Mouse (Mus musculus) spleen, postnatal 14 days (tissue): ENCODE results near the gene Dnajc13.

ENCODE experiments used
- DNase-seq, 2 experiments: peaks; one replicate each; pipeline ENCODE4 v3.0.0; 2021 to 2022; ENCODE audit warnings: low spot score in 2 of 2

The Dnajc13 gene

GRCm38 (mm10) chr9:104123101-104123500, 139.6 kb downstream of the Dnajc13 start:
- no peak for DNase-seq

- DNase-seq = no peak
Observed at GRCm38 (mm10) chr9:104109151-104109550, 153.6 kb downstream of the Dnajc13 start.

- no peak for DNase-seq
Observed at GRCm38 (mm10) chr9:104108571-104109143, 154.1 kb downstream of the Dnajc13 start.

DNA sequence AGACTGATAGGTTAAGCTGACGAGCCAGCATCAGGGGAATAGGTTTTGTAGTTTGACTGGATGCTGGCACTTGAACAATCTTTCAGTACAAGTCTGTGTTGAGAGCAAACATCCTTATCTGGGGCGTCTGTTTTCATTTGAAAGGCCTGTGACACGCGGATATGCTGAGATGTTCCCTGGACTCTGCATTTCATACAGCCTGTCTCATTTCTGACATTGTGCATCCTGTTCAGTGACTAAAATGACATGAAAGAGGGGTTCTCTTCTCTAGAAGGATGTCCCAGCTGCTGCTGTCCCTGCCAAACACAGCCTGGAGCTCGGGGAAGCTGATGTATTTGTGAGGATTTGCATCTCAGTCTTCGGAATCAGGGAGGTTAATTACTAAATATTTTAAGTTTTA, 155.2 kb downstream of the Dnajc13 start:
- DNase-seq = no peak

GRCm38 (mm10) chr9:104106930-104107329, 155.8 kb downstream of the Dnajc13 start:
- DNase-seq = no peak

- no peak for DNase-seq
Observed at GRCm38 (mm10) chr9:104104986-104105385, 157.7 kb downstream of the Dnajc13 start.

- no peak for DNase-seq
Observed at GRCm38 (mm10) chr9:104102901-104103300, 159.8 kb downstream of the Dnajc13 start.

DNA sequence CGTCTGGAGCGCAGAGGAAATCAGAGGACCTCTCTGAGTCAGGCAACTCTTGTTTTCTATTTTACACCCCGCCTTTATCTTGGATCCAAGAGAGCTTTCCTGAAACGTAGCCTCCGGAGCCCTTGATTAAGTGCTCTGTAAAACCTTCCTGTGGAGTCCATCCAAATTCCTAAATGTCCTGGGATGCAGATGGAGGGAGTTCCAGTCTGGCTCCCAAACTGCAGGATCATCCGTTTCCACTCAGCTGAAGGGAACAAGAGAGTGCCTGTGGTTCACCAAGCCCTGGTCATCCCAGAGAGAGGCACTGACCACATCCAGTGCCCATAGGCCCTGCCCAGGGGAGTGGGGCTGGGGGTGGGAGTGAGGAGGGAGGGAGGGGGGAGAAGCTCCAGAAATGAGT, 160.4 kb downstream of the Dnajc13 start:
- DNase-seq = no peak

DNA sequence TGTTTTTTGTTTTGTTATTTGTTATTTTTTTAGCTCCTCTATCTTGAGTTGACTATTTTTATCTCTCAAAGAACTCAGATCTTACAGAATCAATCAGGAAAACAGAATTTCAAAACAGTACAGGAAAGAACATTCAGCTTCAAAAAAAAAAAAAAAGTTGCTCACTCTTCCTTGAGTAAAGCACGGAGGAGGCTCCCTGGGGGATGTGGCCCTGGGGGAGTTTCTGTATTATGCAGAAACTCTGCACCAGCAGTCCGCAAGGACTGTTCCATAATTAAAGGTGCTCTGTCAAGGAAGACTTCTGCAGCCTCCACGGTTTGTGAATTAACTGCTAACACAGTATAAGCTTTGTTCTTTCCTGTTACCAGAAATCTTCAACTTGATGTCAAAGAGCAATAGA, 161.3 kb downstream of the Dnajc13 start:
- DNase-seq = no peak
